Mouse (Mus musculus) limb, embryonic 10.5 days (tissue): Measurements from ENCODE around the gene Lta. TPM values are rescaled to one million over a fixed set of nuclear protein-coding genes. Genes with fewer than 3 reads are reported as not detected.

Experiments
- DNase-seq: peaks from one replicate; pipeline ENCODE4 v3.0.0-alpha.2; 2017; ENCODE audit warnings: low spot score
- H3K27ac ChIP-seq: fragments of 300-500 bp; sonication (generic); 2 replicates; pipeline ENCODE4 v1.5.1; 2016; ENCODE audit warnings: mild to moderate bottlenecking
- H3K27me3 ChIP-seq: fragments of 300-500 bp; sonication (generic); 2 replicates; pipeline ENCODE4 v1.6.1; 2016; ENCODE audit warnings: low read depth, mild to moderate bottlenecking; ENCODE audit not compliant: poor library complexity, severe bottlenecking
- H3K36me3 ChIP-seq: fragments of 300-500 bp; sonication (generic); 2 replicates; pipeline ENCODE4 v1.6.1; 2016; ENCODE audit warnings: mild to moderate bottlenecking, moderate library complexity
- H3K4me1 ChIP-seq: fragments of 300-500 bp; sonication (generic); 2 replicates; pipeline ENCODE4 v1.6.1; 2016
- H3K4me3 ChIP-seq: fragments of 300-500 bp; sonication (generic); 2 replicates; pipeline ENCODE4 v1.5.1; 2016; ENCODE audit warnings: mild to moderate bottlenecking, moderate library complexity
- H3K9me3 ChIP-seq: fragments of 300-500 bp; sonication (generic); replicated peaks from 2 replicates; pipeline ENCODE4 v1.6.1; 2016; ENCODE audit warnings: mild to moderate bottlenecking
- WGBS: fragments of 180-500 bp; shearing (Covaris S2); methylation state at CpG from one replicate; pipeline ENCODE4 v1.1.7; 2016; 5-methylcytosine and 5-hydroxymethylcytosine counted together
- microRNA-seq: library from miRNA; unstranded; fragments of <30 nt; microRNA quantifications from one replicate; pipeline ENCODE4, GENCODE M21; 2017
- polyA plus RNA-seq: library from polyadenylated mRNA; unstranded; fragments of >200 nt; fragmentation: Nextera tagmentation; extraction: Ambion mirVana; gene quantifications from 2 replicates; pipeline ENCODE4 v1.2.1, GENCODE M21; 2016

Gene Lta
- polyA plus RNA-seq, 1 experiment from 2014 or later = not detected

DNA sequence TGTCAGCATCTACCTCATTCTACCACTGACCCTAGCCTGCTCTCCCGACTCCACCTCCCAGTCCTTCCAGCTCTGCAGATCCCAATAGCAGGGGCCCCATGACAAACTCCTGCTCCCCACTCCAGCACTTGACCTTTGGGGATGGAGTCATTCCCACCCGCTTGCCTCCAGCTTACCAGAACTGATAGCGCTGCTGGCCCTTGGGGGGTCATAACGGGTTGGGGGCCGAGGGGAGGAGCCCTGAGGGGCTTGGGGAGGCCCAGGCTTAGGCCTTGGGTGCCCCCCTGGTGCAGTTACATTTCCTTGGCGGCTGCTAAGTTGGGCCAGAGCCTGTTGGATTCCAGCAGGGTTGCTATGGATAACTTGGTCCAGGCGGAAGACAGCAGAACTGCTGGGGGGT is 50.5 kb downstream of the Lta start:
- Histone ChIP-seq H3K27ac (no peak overlapping the region), H3K9me3 (no peaks in the 10 kb centered on the region), H3K4me3 (no peak overlapping the region), H3K36me3 (peaks cover 99% of the 10 kb centered on the region), H3K4me1 (peaks cover 9% of the 10 kb centered on the region), H3K27me3 (no peaks in the 10 kb centered on the region)
- 96% methylated on average over 7 of the region's 7 CpGs for WGBS
- DNase-seq = no peak

DNA sequence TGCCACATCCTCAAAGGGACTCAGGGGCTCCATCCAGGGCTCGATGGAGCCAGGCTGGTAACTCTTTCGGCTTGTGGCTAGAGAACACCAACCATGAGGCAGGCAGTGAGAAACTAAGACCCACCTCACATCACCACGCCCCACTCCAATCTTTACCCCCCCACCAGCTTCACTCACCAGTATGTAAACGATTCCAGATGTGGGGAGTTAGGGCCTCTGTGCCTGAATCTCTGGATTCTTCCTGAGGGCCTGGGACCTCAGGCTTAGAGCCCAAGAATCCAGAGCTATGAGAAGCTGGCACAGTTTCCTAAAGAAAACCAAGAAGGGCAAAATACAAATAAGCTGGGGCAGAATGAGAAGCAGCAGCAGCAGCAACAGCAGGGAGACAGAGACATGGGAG is 51.2 kb downstream of the Lta start:
- Histone ChIP-seq H3K4me3 (no peak overlapping the region), H3K4me1 (peaks cover 9% of the 10 kb centered on the region), H3K27ac (no peak overlapping the region), H3K9me3 (no peaks in the 10 kb centered on the region), H3K36me3 (peaks cover 99% of the 10 kb centered on the region), H3K27me3 (no peaks in the 10 kb centered on the region)
- 80% methylated on average over 4 of the region's 4 CpGs for WGBS
- DNase-seq = no peak

Small RNA genes lying within 50 kb of the gene (microRNA-seq; reads per million reads assigned to microRNA genes)
- not detected for gene Mir6973a
- not detected for gene Mir6974
- gene Mir6975 = 1.5 reads per million
- gene Mir8094 = 1.2 reads per million

Other genes starting within 250 kb of the Lta start
- 0.08 and 0.14 TPM in 2 replicates for gene Hspa1b, start 246.1 kb downstream of the Lta start, polyA plus RNA-seq
- not detected in 2 replicates for gene Gm20481, start 235.4 kb downstream of the Lta start, polyA plus RNA-seq
- 1.1 and 1.4 TPM in 2 replicates for gene Hspa1a, start 233.2 kb downstream of the Lta start, polyA plus RNA-seq
- 0.58 and 0.85 TPM in 2 replicates for gene Hspa1l, start 232.6 kb downstream of the Lta start, polyA plus RNA-seq
- gene Lsm2, start 223.5 kb downstream of the Lta start, polyA plus RNA-seq = 320 and 365 TPM in 2 replicates
- 222 and 267 TPM in 2 replicates for gene Vars, start 204.4 kb downstream of the Lta start, polyA plus RNA-seq
- gene Vwa7, start 188.8 kb downstream of the Lta start, polyA plus RNA-seq = 0.15 and 0.23 TPM in 2 replicates
- 1.2 and 1.4 TPM in 2 replicates for gene Sapcd1, start 177.3 kb downstream of the Lta start, polyA plus RNA-seq
- gene Msh5, start 158.6 kb downstream of the Lta start, polyA plus RNA-seq = 5.2 and 5.4 TPM in 2 replicates
- 174 and 186 TPM in 2 replicates for gene Clic1, start 155.4 kb downstream of the Lta start, polyA plus RNA-seq
- gene Ddah2, start 146.3 kb downstream of the Lta start, polyA plus RNA-seq = 453 and 568 TPM in 2 replicates
- not detected in 2 replicates for gene Ly6g6c, start 140.0 kb downstream of the Lta start, polyA plus RNA-seq
- gene Mpig6b, start 139.2 kb downstream of the Lta start, polyA plus RNA-seq = 0.36 and 0.46 TPM in 2 replicates
- gene Ly6g6e, start 128.4 kb downstream of the Lta start, polyA plus RNA-seq = 0.81 and 0.95 TPM in 2 replicates
- gene Ly6g6d, start 127.3 kb downstream of the Lta start, polyA plus RNA-seq = 0.80 and 1.1 TPM in 2 replicates
- 0.56 and 0.66 TPM in 2 replicates for gene Ly6g6f, start 119.7 kb downstream of the Lta start, polyA plus RNA-seq
- gene Abhd16a, start 116.1 kb downstream of the Lta start, polyA plus RNA-seq = 53.3 and 63.6 TPM in 2 replicates
- not detected in 2 replicates for gene Ly6g5c, start 97.1 kb downstream of the Lta start, polyA plus RNA-seq
- 1.4 and 1.7 TPM in 2 replicates for gene Ly6g5b, start 89.9 kb downstream of the Lta start, polyA plus RNA-seq
- 33.9 and 35.8 TPM in 2 replicates for gene Gpank1, start 83.9 kb downstream of the Lta start, polyA plus RNA-seq
- gene Csnk2b, start 83.3 kb downstream of the Lta start, polyA plus RNA-seq = 299 and 317 TPM in 2 replicates
- 8.4 and 8.5 TPM in 2 replicates for gene D17H6S53E, start 79.0 kb downstream of the Lta start, polyA plus RNA-seq
- 0.39 and 0.56 TPM in 2 replicates for gene Apom, start 73.3 kb downstream of the Lta start, polyA plus RNA-seq
- gene Bag6, start 70.2 kb downstream of the Lta start, polyA plus RNA-seq = 74.2 and 74.7 TPM in 2 replicates
- gene Prrc2a, start 40.5 kb downstream of the Lta start, polyA plus RNA-seq = 213 and 229 TPM in 2 replicates
- gene Aif1, start 29.3 kb downstream of the Lta start, polyA plus RNA-seq = 1.5 and 1.8 TPM in 2 replicates
- gene Lst1, start 16.9 kb downstream of the Lta start, polyA plus RNA-seq = 1.6 and 2.0 TPM in 2 replicates
- gene Ltb, start 10.9 kb downstream of the Lta start, polyA plus RNA-seq = 0.38 and 0.45 TPM in 2 replicates
- gene Tnf, start 3.3 kb downstream of the Lta start, polyA plus RNA-seq = 0.14 TPM in 1 of 2 replicates, not detected in the other
- 0.30 and 0.33 TPM in 2 replicates for gene Gm16181, start 15.5 kb upstream of the Lta start, polyA plus RNA-seq
- gene Atp6v1g2, start 28.3 kb upstream of the Lta start, polyA plus RNA-seq = 4.5 and 5.2 TPM in 2 replicates
- 10.7 and 12.1 TPM in 2 replicates for gene Nfkbil1, start 30.4 kb upstream of the Lta start, polyA plus RNA-seq
- gene Ddx39b, start 36.4 kb upstream of the Lta start, polyA plus RNA-seq = 749 and 792 TPM in 2 replicates
- gene H2-D1, start 57.4 kb upstream of the Lta start, polyA plus RNA-seq = 21.4 and 23.1 TPM in 2 replicates
- not detected in 2 replicates for gene H2-Q1, start 115.1 kb upstream of the Lta start, polyA plus RNA-seq
- 0.79 and 0.80 TPM in 2 replicates for gene H2-Q2, start 136.9 kb upstream of the Lta start, polyA plus RNA-seq
- 2.2 and 3.6 TPM in 2 replicates for gene H2-Q4, start 174.3 kb upstream of the Lta start, polyA plus RNA-seq
- 2.6 and 3.8 TPM in 2 replicates for gene H2-Q6, start 219.5 kb upstream of the Lta start, polyA plus RNA-seq
- gene H2-Q7, start 233.8 kb upstream of the Lta start, polyA plus RNA-seq = 24.7 and 28.4 TPM in 2 replicates